Mouse (Mus musculus) embryo, embryonic 10 days (tissue): ENCODE measurements around the gene Dnm1.

Experiments used
- DNase-seq: peaks from one replicate; pipeline ENCODE4 v3.0.0-alpha.2; 2015; ENCODE audit warnings: low spot score

Dnm1 gene

GRCm38 (mm10) chr2:32339912-32340642 is 13.1 kb downstream of the Dnm1 start:
- DNase-seq = no peak

- DNase-seq = no peak
Measured at GRCm38 (mm10) chr2:32335888-32336287, 17.2 kb downstream of the Dnm1 start.

- no peak for DNase-seq
Measured at GRCm38 (mm10) chr2:32332159-32332558, 21.0 kb downstream of the Dnm1 start.

GRCm38 (mm10) chr2:32329531-32329930 is 23.6 kb downstream of the Dnm1 start:
- peak; percentile 48 for DNase-seq

- DNase-seq = peak; percentile 80
Measured at GRCm38 (mm10) chr2:32328911-32329460, 24.2 kb downstream of the Dnm1 start.

- DNase-seq = no peak
Measured at GRCm38 (mm10) chr2:32327200-32327599, 25.9 kb downstream of the Dnm1 start.

- no peak for DNase-seq
Measured at GRCm38 (mm10) chr2:32325342-32325741, 27.8 kb downstream of the Dnm1 start.

GRCm38 (mm10) chr2:32324322-32324721 is 28.8 kb downstream of the Dnm1 start:
- no peak for DNase-seq

- no peak for DNase-seq
Measured at GRCm38 (mm10) chr2:32322754-32323741, 30.1 kb downstream of the Dnm1 start.

GRCm38 (mm10) chr2:32321591-32322298 is 31.4 kb downstream of the Dnm1 start:
- no peak for DNase-seq

GRCm38 (mm10) chr2:32320721-32321120 is 32.4 kb downstream of the Dnm1 start:
- DNase-seq = no peak

- peak; percentile 73 for DNase-seq
Measured at GRCm38 (mm10) chr2:32319586-32320580, 33.3 kb downstream of the Dnm1 start.

GRCm38 (mm10) chr2:32318709-32319585 is 34.2 kb downstream of the Dnm1 start:
- DNase-seq = no peak

GRCm38 (mm10) chr2:32317791-32318417 is 35.2 kb downstream of the Dnm1 start:
- DNase-seq = peak; percentile 91

- peak; percentile 56 for DNase-seq
Measured at GRCm38 (mm10) chr2:32316887-32317656, 36.1 kb downstream of the Dnm1 start.

GRCm38 (mm10) chr2:32315751-32316150 is 37.4 kb downstream of the Dnm1 start:
- DNase-seq = peak; percentile 59

- DNase-seq = no peak
Measured at GRCm38 (mm10) chr2:32314831-32315230, 38.3 kb downstream of the Dnm1 start.

- DNase-seq = peak; percentile 94
Measured at GRCm38 (mm10) chr2:32312318-32312964, 40.7 kb downstream of the Dnm1 start.
